Mouse (Mus musculus): ENCODE results near the gene Mbnl2. TPM values are rescaled to one million over a fixed set of nuclear protein-coding genes. Genes with fewer than 3 reads are reported as not detected.

Mbnl2 gene
- polyA plus RNA-seq, 1 experiment, result 24.6 TPM

DNA sequence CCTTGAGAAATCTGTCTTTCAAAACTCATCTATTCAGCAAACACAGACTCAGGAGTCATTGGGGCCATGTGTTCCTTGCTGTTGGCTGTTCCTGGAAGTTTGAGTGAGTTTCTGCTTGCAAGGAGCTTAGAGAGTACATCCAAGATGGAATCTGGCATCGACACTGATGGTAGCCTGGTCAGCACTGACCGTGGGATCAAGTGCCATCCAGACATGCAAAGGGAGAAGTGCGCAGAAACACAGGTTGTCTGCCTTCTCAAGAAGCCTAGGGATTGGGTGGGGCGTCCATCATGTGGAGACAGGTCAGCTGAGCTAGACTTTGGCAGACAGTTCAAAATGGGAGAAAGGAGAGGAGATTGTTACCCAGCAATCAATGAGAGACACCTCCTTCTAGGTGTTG lies 89.6 kb downstream of the Mbnl2 start:
- Histone ChIP-seq H3K4me1 (ENCODE audit: control insufficient read depth, insufficient read depth, low read length) (peaks cover 2% of the 10 kb centered on the region; the same call in 1 of the 2 replicates), H3K27ac (ENCODE audit: control insufficient read depth, insufficient read depth, low read depth, low read length, poor library complexity) (no peak overlapping the region), H3K4me3 (replicated peaks; ENCODE audit: control insufficient read depth, low read depth, low read length) (no peak overlapping the region)
- WGBS, result 89% methylated on average over 4 of the region's 4 CpGs
- TF ChIP-seq POLR2A (IDR thresholded peaks at IDR 0.05; ENCODE audit: borderline replicate concordance, control insufficient read depth, low read depth, low read length) (no peak), CTCF (IDR thresholded peaks at IDR 0.05; ENCODE audit: control insufficient read depth, insufficient read depth, low read length) (no peak)

GRCm38 (mm10) chr14:120366962-120367361 lies 91.5 kb downstream of the Mbnl2 start:
- WGBS, result 80% methylated on average over 8 of the region's 8 CpGs
- Histone ChIP-seq H3K27ac (ENCODE audit: control insufficient read depth, insufficient read depth, low read depth, low read length, poor library complexity) (no peak overlapping the region), H3K4me1 (ENCODE audit: control insufficient read depth, insufficient read depth, low read length) (peaks cover 3% of the 10 kb centered on the region; the same call in 1 of the 2 replicates), H3K4me3 (replicated peaks; ENCODE audit: control insufficient read depth, low read depth, low read length) (no peak overlapping the region)
- no peak for TF ChIP-seq POLR2A (IDR thresholded peaks at IDR 0.05; ENCODE audit: borderline replicate concordance, control insufficient read depth, low read depth, low read length)
- no peak for TF ChIP-seq CTCF (IDR thresholded peaks at IDR 0.05; ENCODE audit: control insufficient read depth, insufficient read depth, low read length)

- WGBS, result 82% methylated on average over 4 of the region's 4 CpGs
- H3K4me1 ChIP-seq (ENCODE audit: control insufficient read depth, insufficient read depth, low read length), result peaks cover 3% of the 10 kb centered on the region; the same call in 1 of the 2 replicates
- H3K27ac ChIP-seq (ENCODE audit: control insufficient read depth, insufficient read depth, low read depth, low read length, poor library complexity), result no peak overlapping the region
- H3K4me3 ChIP-seq (replicated peaks; ENCODE audit: control insufficient read depth, low read depth, low read length), result no peak overlapping the region
- TF ChIP-seq CTCF (IDR thresholded peaks at IDR 0.05; ENCODE audit: control insufficient read depth, insufficient read depth, low read length), result no peak
- TF ChIP-seq POLR2A (IDR thresholded peaks at IDR 0.05; ENCODE audit: borderline replicate concordance, control insufficient read depth, low read depth, low read length), result no peak
Measured at GRCm38 (mm10) chr14:120367589-120367988, 92.1 kb downstream of the Mbnl2 start.

DNA sequence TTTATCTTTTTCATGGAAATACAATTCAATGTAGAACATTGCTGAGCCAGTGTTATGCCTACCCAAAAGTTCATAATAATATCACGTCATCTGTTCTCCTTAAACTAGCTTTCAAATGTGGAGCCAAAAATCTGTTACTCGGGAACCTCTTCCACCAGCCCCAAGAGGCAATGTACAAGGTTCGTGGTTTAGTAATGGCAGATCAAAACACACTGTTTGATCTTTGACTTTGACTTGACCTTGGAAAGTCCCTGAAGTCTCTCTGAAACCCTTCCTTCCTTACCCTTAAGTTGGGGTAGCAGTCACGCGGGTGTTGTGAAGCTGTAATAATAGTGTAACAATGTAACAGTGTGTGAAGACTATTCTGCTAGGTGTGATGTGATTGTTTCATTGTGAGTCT lies 93.0 kb downstream of the Mbnl2 start:
- WGBS, result 62% methylated on average over 5 of the region's 5 CpGs
- H3K4me3 ChIP-seq (replicated peaks; ENCODE audit: control insufficient read depth, low read depth, low read length), result no peak overlapping the region
- peaks cover 3% of the 10 kb centered on the region; the same call in 1 of the 2 replicates for H3K4me1 ChIP-seq (ENCODE audit: control insufficient read depth, insufficient read depth, low read length)

GRCm38 (mm10) chr14:120368914-120369391 lies 93.5 kb downstream of the Mbnl2 start:
- 24% methylated on average over 8 of the region's 8 CpGs for WGBS
- H3K4me3 ChIP-seq (replicated peaks; ENCODE audit: control insufficient read depth, low read depth, low read length), result no peak overlapping the region
- peaks cover 3% of the 10 kb centered on the region; the same call in 1 of the 2 replicates for H3K4me1 ChIP-seq (ENCODE audit: control insufficient read depth, insufficient read depth, low read length)
- no peak for TF ChIP-seq CTCF (IDR thresholded peaks at IDR 0.05; ENCODE audit: control insufficient read depth, insufficient read depth, low read length)
- no peak for TF ChIP-seq POLR2A (IDR thresholded peaks at IDR 0.05; ENCODE audit: borderline replicate concordance, control insufficient read depth, low read depth, low read length)
- no peak overlapping the region for H3K27ac ChIP-seq (ENCODE audit: control insufficient read depth, insufficient read depth, low read depth, low read length, poor library complexity)

More for the DNA sequence above, 93.0 kb downstream of the Mbnl2 start:
- TF ChIP-seq CTCF (IDR thresholded peaks at IDR 0.05; ENCODE audit: control insufficient read depth, insufficient read depth, low read length) (no peak), POLR2A (IDR thresholded peaks at IDR 0.05; ENCODE audit: borderline replicate concordance, control insufficient read depth, low read depth, low read length) (no peak)
- H3K27ac ChIP-seq (ENCODE audit: control insufficient read depth, insufficient read depth, low read depth, low read length, poor library complexity), result no peak overlapping the region

DNA sequence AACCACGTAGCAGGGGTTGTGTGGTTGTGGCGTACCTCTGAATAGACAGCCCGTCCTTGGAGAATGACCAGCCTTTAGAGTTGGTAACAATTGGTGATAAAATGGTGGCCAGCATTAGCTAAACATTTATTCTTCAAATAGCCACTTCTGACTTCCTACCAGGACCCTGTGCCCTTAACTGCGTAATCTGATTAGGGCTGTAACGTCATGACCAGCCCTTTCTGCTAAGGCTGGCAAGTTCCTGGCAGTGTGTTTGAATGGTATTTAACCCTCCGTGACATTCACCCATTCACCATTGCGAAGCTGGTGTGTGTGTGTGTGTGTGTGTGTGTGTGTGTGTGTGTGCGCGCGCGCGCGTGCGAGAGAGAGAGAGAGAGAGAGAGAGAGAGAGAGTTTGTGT lies 94.6 kb downstream of the Mbnl2 start:
- WGBS, result 80% methylated on average over 14 of the region's 14 CpGs
- Histone ChIP-seq H3K4me1 (ENCODE audit: control insufficient read depth, insufficient read depth, low read length) (peaks cover 3% of the 10 kb centered on the region; the same call in 1 of the 2 replicates), H3K27ac (ENCODE audit: control insufficient read depth, insufficient read depth, low read depth, low read length, poor library complexity) (no peak overlapping the region), H3K4me3 (replicated peaks; ENCODE audit: control insufficient read depth, low read depth, low read length) (no peak overlapping the region)
- TF ChIP-seq CTCF (IDR thresholded peaks at IDR 0.05; ENCODE audit: control insufficient read depth, insufficient read depth, low read length) (no peak), POLR2A (IDR thresholded peaks at IDR 0.05; ENCODE audit: borderline replicate concordance, control insufficient read depth, low read depth, low read length) (no peak)

DNA sequence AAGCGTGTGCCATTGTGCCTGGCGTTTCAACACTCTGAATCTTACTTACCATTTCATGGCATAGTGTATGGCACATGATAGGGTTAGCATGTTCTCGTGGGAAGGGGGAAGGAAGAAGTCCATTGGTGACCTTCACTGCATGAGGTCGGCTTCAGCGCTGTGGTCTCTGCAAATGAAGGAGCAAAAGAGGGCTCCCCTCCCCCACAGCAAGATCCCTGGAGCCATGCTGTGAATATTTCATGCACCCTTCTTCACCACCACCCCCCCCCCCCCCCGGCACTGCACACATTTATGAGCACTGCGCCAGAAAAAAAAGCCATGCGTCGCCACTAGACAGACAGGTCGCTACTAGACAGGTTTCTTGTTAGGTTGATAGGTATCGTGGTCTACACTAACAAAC lies 95.2 kb downstream of the Mbnl2 start:
- 66% methylated on average over 11 of the region's 11 CpGs for WGBS
- H3K27ac ChIP-seq (ENCODE audit: control insufficient read depth, insufficient read depth, low read depth, low read length, poor library complexity), result no peak overlapping the region
- no peak for TF ChIP-seq CTCF (IDR thresholded peaks at IDR 0.05; ENCODE audit: control insufficient read depth, insufficient read depth, low read length)
- no peak for TF ChIP-seq POLR2A (IDR thresholded peaks at IDR 0.05; ENCODE audit: borderline replicate concordance, control insufficient read depth, low read depth, low read length)
- H3K4me3 ChIP-seq (replicated peaks; ENCODE audit: control insufficient read depth, low read depth, low read length), result no peak overlapping the region
- H3K4me1 ChIP-seq (ENCODE audit: control insufficient read depth, insufficient read depth, low read length), result peaks cover 3% of the 10 kb centered on the region; the same call in 1 of the 2 replicates

- 50% methylated on average over 5 of the region's 5 CpGs for WGBS
- Histone ChIP-seq H3K4me1 (ENCODE audit: control insufficient read depth, insufficient read depth, low read length) (peaks cover 3% of the 10 kb centered on the region; the same call in 1 of the 2 replicates), H3K27ac (ENCODE audit: control insufficient read depth, insufficient read depth, low read depth, low read length, poor library complexity) (no peak overlapping the region), H3K4me3 (replicated peaks; ENCODE audit: control insufficient read depth, low read depth, low read length) (no peak overlapping the region)
- no peak for TF ChIP-seq POLR2A (IDR thresholded peaks at IDR 0.05; ENCODE audit: borderline replicate concordance, control insufficient read depth, low read depth, low read length)
- TF ChIP-seq CTCF (IDR thresholded peaks at IDR 0.05; ENCODE audit: control insufficient read depth, insufficient read depth, low read length), result no peak
Measured at GRCm38 (mm10) chr14:120371174-120371573, 95.7 kb downstream of the Mbnl2 start.
